Mouse (Mus musculus) kidney, adult 2 months (tissue): ENCODE results near the gene Phrf1. TPM values are rescaled to one million over a fixed set of nuclear protein-coding genes. Genes with fewer than 3 reads are reported as not detected.

ENCODE experiments used
- DNase-seq: peaks from one replicate; pipeline ENCODE4 v3.0.0; 2021
- H3K27ac ChIP-seq: fragments of 200-500 bp; 2 replicates; pipeline ENCODE4 v1.5.1; 2012; ENCODE audit warnings: low read depth, low read length, control low read depth, inconsistent platforms; ENCODE audit not compliant: insufficient read depth
- H3K27me3 ChIP-seq: fragments of 200-500 bp; replicated peaks from 2 replicates; pipeline ENCODE4 v1.6.1; 2012; ENCODE audit warnings: mild to moderate bottlenecking, moderate library complexity, low read length, inconsistent platforms; ENCODE audit not compliant: control insufficient read depth, insufficient read depth
- H3K36me3 ChIP-seq: fragments of 200-500 bp; 2 replicates; pipeline ENCODE4 v1.6.1; 2012; ENCODE audit warnings: mild to moderate bottlenecking, moderate library complexity, low read length, inconsistent platforms; ENCODE audit not compliant: control insufficient read depth, insufficient read depth
- H3K4me1 ChIP-seq: fragments of 200-500 bp; 2 replicates; pipeline ENCODE4 v1.6.1; 2011; ENCODE audit warnings: low read length; ENCODE audit not compliant: control insufficient read depth, insufficient read depth
- H3K4me3 ChIP-seq: fragments of 200-500 bp; 2 replicates; pipeline ENCODE4 v1.5.1; 2011; ENCODE audit warnings: mild to moderate bottlenecking, low read depth, low read length, control low read depth; ENCODE audit not compliant: insufficient read depth
- CTCF ChIP-seq: fragments of 200-500 bp; conservative IDR thresholded peaks from 2 replicates; pipeline ENCODE4 v1.5.1; 2011; ENCODE audit warnings: low read depth, mild to moderate bottlenecking, control low read depth, low read length, moderate library complexity, mixed read lengths; ENCODE audit not compliant: insufficient read depth, insufficient read length
- POLR2A ChIP-seq: fragments of 200-500 bp; IDR thresholded peaks from one replicate; pipeline ENCODE4 v1.6.1; 2011; ENCODE audit warnings: low read depth, low read length, control low read depth
- WGBS: fragments of 180-500 bp; shearing (Covaris S2); methylation state at CpG from one replicate; pipeline ENCODE4 v1.1.7; 2018; 5-methylcytosine and 5-hydroxymethylcytosine counted together
- polyA plus RNA-seq: library from polyadenylated mRNA; depleted of rRNA; stranded (reverse); fragments of >200 nt; gene quantifications from 2 replicates; pipeline ENCODE4 v1.2.3, GENCODE M21; 2012

Gene Phrf1
- polyA plus RNA-seq, 1 experiment, result 19.1 TPM

DNA sequence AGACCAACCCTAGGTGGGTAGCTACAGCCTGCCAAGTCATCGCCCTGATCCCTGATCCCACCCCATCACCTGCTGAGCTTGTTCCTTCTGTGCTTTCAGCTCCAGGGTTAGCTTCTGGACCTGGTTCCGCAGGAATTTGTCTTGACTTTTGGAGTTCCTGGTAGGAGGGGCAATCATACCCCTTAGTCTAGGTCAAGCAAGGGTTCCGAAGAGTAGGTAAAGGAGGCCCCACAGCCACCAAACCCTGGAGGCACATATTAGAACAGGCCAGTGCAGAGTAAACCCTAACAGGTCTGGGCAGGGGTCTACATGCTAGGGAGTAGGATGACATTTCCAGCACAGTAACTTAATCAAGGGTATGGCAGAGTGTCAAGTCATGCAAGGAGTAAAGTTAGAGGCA, 15.5 kb upstream of the Phrf1 start:
- H3K4me3 ChIP-seq, result no peak overlapping the region
- DNase-seq, result no peak
- TF ChIP-seq CTCF (no peak), POLR2A (no peak)
- 90% methylated on average over 3 of the region's 3 CpGs for WGBS
- H3K4me1 ChIP-seq, result no peaks in the 10 kb centered on the region; the same call in 1 of the 2 replicates
- no peaks in the 10 kb centered on the region for H3K36me3 ChIP-seq
- H3K27me3 ChIP-seq, result no peaks in the 10 kb centered on the region
- H3K27ac ChIP-seq, result no peak overlapping the region

- Histone ChIP-seq H3K4me3 (peak within 1 kb of the TSS; percentile 45; the same call in 1 of the 2 replicates), H3K36me3 (no peaks in the 10 kb centered on the region), H3K27ac (no peak within 1 kb of the TSS; the same call in 1 of the 2 replicates), H3K4me1 (no peaks in the 10 kb centered on the region; the same call in 1 of the 2 replicates), H3K27me3 (no peaks in the 10 kb centered on the region)
- TF ChIP-seq POLR2A, result no peak
- TF ChIP-seq CTCF, result no peak
- DNase-seq, result no peak
- WGBS, result 93% methylated on average over 11 of the region's 11 CpGs
Measured at GRCm38 (mm10) chr7:141213605-141214235, 14.9 kb upstream of the Phrf1 start, which contains the start of gene Lmntd2. TSS of gene Lmntd2 (minus strand) at chr7:141214080.

DNA sequence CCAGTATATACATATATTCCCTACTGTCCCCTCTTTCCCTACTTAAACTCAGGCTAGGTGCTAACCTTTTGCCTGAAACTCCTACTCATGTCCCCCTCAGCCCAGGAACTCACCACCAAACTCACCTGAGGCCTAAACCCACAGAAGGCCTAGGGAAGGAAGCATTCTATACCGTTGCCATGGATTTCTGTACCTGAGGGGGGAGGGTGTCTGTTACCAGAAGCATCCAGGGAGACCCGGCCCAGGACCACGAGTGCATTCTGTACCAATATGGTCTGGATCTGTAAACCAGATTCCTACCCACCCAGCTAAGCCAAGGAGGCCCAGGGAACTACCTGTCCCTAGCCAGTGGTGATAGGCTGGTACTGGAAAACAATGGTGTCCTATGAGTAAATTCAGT, 14.3 kb upstream of the Phrf1 start:
- Histone ChIP-seq H3K4me3 (no peak overlapping the region), H3K27me3 (no peaks in the 10 kb centered on the region), H3K27ac (no peak overlapping the region), H3K4me1 (no peaks in the 10 kb centered on the region; the same call in 1 of the 2 replicates), H3K36me3 (no peaks in the 10 kb centered on the region)
- no peak for TF ChIP-seq CTCF
- TF ChIP-seq POLR2A, result no peak
- WGBS, result 81% methylated on average over 3 of the region's 3 CpGs
- DNase-seq, result no peak

GRCm38 (mm10) chr7:141215101-141215879, 13.3 kb upstream of the Phrf1 start, which contains the start of gene Rassf7:
TSS of gene Rassf7 (plus strand) at chr7:141215860.
- 2% methylated on average over 41 of the region's 41 CpGs for WGBS
- Histone ChIP-seq H3K36me3 (no peaks in the 10 kb centered on the region), H3K4me1 (no peaks in the 10 kb centered on the region; the same call in 1 of the 2 replicates), H3K27me3 (no peaks in the 10 kb centered on the region), H3K27ac (peak within 1 kb of the TSS; percentile 88), H3K4me3 (peak within 1 kb of the TSS; percentile 67)
- peak; percentile 99 for DNase-seq
- TF ChIP-seq CTCF (no peak), POLR2A (peak; percentile 20)

GRCm38 (mm10) chr7:141215880-141216733, 12.5 kb upstream of the Phrf1 start:
- WGBS, result 1% methylated on average over 42 of the region's 42 CpGs
- H3K36me3 ChIP-seq, result no peaks in the 10 kb centered on the region
- TF ChIP-seq POLR2A (peak; percentile 3), CTCF (no peak)
- peak; percentile 98 for DNase-seq
- no peaks in the 10 kb centered on the region for H3K27me3 ChIP-seq
- peak overlapping the region; percentile 67 for H3K4me3 ChIP-seq
- H3K4me1 ChIP-seq, result no peaks in the 10 kb centered on the region; the same call in 1 of the 2 replicates
- H3K27ac ChIP-seq, result peak overlapping the region; percentile 88

DNA sequence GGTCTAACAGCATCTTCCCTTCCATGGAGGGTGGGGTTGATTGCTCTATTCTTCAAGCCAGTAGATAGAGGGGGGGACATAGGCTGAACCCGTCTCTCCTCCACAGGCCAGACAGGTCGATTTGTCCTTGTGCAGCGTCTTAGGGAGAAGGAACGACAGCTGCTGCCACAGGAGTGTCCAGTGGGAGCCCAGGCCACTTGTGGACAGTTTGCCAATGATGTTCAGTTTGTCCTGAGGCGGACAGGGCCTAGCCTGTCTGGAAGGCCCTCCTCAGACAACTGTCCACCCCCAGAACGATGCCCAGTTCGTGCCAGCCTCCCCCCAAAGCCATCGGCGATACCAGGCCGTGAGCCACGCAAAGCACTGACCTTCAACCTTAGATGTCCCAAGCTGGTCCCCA, 11.7 kb upstream of the Phrf1 start:
- H3K36me3 ChIP-seq, result no peaks in the 10 kb centered on the region
- H3K27me3 ChIP-seq, result no peaks in the 10 kb centered on the region
- peak overlapping the region; percentile 69 for H3K27ac ChIP-seq
- WGBS, result 57% methylated on average over 11 of the region's 11 CpGs
- no peaks in the 10 kb centered on the region; the same call in 1 of the 2 replicates for H3K4me1 ChIP-seq
- no peak for TF ChIP-seq CTCF
- no peak for TF ChIP-seq POLR2A
- DNase-seq, result no peak
- H3K4me3 ChIP-seq, result peak overlapping the region; percentile 27
